Mouse (Mus musculus) adrenal gland, adult 2 months (tissue): ENCODE results near the gene Lamc3. TPM values are rescaled to one million over a fixed set of nuclear protein-coding genes. Genes with fewer than 3 reads are reported as not detected.

Experiments
- DNase-seq: peaks from one replicate; pipeline ENCODE4 v3.0.0; 2021
- polyA plus RNA-seq: library from polyadenylated mRNA; depleted of rRNA; stranded (reverse); fragments of >200 nt; gene quantifications from 2 replicates; pipeline ENCODE4 v1.2.3, GENCODE M21; 2012; rRNA removed
- total RNA-seq, 2 experiments: library from RNA; stranded (reverse); gene quantifications; 2 replicates each; pipeline ENCODE4 v1.2.3; 2021

Lamc3 gene
- total and polyA plus RNA-seq, 3 experiments: 12.2 to 25.0 (median 17.1) TPM

DNA sequence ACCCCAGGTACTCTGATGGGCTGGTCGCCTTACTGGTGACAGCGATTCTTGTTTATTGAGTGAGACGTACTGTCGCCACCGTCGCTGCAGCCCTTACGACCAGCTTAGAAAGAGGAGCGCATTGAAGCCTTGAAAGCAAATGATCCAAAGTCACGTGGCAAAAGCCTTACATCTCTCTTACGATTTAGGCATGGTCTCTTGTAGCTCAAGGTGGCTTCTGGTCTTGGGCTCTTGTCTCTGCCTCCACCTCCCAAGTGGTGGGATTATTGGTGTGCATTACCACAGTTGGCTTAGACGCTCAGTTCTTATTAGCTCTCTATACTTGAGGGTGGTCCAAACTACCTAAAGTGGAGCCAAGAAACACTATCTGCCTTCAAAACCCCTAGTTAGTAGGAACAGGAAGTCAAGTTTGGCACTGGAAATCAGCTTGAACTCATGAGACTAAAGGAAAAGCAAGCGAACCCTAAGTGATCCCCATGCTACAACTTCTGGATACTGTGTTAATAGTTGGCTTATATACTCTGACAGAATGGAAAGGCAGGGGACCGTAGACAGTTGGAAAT is 87.8 kb downstream of the Lamc3 start:
- DNase-seq: no peak

DNA sequence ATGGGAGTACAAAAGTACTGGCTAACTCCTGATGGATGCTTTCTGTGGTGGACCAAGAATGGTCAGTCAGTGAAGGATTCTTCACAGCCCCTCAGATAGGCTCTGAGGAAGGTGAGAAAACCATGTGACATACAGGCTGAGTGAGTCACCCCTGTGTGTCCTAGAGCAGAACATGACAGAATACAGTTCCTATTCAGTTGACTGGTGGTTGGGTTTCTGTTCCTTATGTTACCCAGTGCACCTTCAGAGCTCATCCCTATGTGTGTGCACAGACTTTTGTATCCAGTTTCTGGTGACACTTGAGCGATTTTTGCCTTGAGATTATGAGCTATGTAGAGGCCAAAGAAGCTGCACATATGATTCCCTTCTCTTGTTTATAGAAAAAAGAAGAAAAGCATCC is 100.7 kb downstream of the Lamc3 start:
- no peak for DNase-seq

DNA sequence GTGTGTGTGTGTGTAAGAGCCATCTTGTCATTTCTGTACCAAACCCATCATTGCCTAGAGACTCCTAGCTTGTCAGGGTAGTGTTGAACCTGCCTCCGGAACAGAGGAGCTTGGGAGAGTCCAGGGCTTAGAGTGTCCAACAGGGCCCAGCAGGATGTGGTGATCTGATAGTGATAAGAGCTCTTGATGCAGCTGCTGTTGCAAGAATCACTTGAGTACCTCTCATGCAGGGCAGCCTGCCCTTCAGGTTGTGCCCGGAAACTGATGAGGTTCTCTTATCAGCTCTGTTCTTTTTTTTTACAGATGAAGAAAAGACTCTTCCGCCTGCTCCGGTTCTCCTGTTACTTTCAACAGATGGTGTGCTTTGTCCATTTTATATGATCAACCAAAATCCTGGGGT is 103.9 kb downstream of the Lamc3 start:
- no peak for DNase-seq

DNA sequence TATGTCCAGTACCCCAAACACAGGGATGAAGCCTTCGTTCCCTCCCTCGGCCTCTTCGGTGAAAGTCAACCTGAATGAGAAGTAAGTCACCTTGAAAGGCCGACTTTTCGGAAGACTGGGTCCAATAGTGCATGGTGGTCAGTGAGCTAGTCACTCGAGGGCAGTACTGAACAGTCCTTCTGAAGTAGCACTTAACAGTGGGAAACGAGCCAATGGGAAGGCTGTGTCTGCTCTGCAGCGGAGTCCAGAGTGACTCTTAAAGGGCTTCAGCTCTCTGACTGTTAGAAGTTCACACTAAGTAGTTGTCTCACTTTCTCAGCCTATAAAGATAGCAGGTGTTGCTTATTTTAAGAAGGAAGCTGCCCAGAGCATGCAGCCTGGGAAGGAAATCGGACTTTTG is 107.8 kb downstream of the Lamc3 start:
- DNase-seq: no peak

DNA sequence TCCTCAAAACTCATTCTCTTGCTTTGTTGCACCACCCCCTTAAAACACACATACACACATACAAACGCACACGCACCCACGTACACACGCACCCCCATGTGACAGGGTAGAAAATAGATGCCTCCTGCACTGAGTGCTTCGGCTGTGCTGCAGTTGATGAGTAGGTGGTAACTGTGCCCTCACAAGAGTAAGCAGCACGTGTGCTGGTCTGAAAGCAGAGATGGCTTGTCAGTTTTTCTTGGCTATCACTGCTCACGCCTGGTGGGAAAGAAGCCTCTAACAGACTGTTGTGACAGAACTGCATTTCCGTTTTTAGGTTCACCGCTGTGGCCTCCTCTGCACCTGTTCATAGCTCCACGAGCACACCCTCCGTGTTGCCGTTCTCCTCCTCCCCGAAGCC is 109.0 kb downstream of the Lamc3 start:
- DNase-seq: no peak

Other genes starting within 250 kb of the Lamc3 start
- not detected for gene Prdm12, start 247.3 kb upstream of the Lamc3 start, total RNA-seq
- gene Prdm12, start 247.3 kb upstream of the Lamc3 start, polyA plus RNA-seq: 0.09 TPM in 1 of 2 replicates, not detected in the other
- gene Exosc2, start 216.6 kb upstream of the Lamc3 start, total RNA-seq: 10 to 100 TPM; 20.7 to 23.8 TPM
- 4.7 and 5.4 TPM in 2 replicates for gene Exosc2, start 216.6 kb upstream of the Lamc3 start, polyA plus RNA-seq
- 10 to 100 TPM; 57.0 to 62.7 TPM for gene Abl1, start 198.9 kb upstream of the Lamc3 start, total RNA-seq
- 56.0 and 63.5 TPM in 2 replicates for gene Abl1, start 198.9 kb upstream of the Lamc3 start, polyA plus RNA-seq
- not detected for gene Qrfp, start 76.7 kb upstream of the Lamc3 start, total RNA-seq
- gene Qrfp, start 76.7 kb upstream of the Lamc3 start, polyA plus RNA-seq: not detected in 2 replicates
- gene Fibcd1, start 41.3 kb upstream of the Lamc3 start, total RNA-seq: not detected
- 0.06 and 0.07 TPM in 2 replicates for gene Fibcd1, start 41.3 kb upstream of the Lamc3 start, polyA plus RNA-seq
- 10 to 100 TPM; 20.7 to 81.0 TPM for gene Aif1l, start 62.8 kb downstream of the Lamc3 start, total RNA-seq
- gene Aif1l, start 62.8 kb downstream of the Lamc3 start, polyA plus RNA-seq: 16.2 and 16.3 TPM in 2 replicates
- gene Nup214, start 87.1 kb downstream of the Lamc3 start, total RNA-seq: 10 to 100 TPM; 52.5 to 68.6 TPM
- gene Nup214, start 87.1 kb downstream of the Lamc3 start, polyA plus RNA-seq: 36.1 and 42.9 TPM in 2 replicates
- 1 to 10 TPM; 1.5 to 4.8 TPM for gene Fam78a, start 197.6 kb downstream of the Lamc3 start, total RNA-seq
- gene Fam78a, start 197.6 kb downstream of the Lamc3 start, polyA plus RNA-seq: 2.6 and 6.5 TPM in 2 replicates
- gene Plpp7, start 208.2 kb downstream of the Lamc3 start, total RNA-seq: 1 to 10 TPM; 4.0 to 4.2 TPM
- 35.8 and 42.0 TPM in 2 replicates for gene Plpp7, start 208.2 kb downstream of the Lamc3 start, polyA plus RNA-seq